Mouse (Mus musculus) thymus, adult 2 months (tissue): ENCODE data around the gene Imp3. TPM values are rescaled to one million over a fixed set of nuclear protein-coding genes. Genes with fewer than 3 reads are reported as not detected.

Experiments
- DNase-seq: peaks from one replicate; pipeline ENCODE4 v3.0.0; 2021
- H3K27ac ChIP-seq: fragments of 200-500 bp; 2 replicates; pipeline ENCODE4 v1.5.1; 2012; ENCODE audit warnings: low read length, control low read depth; ENCODE audit not compliant: control insufficient read depth, insufficient read depth
- H3K27me3 ChIP-seq: fragments of 200-500 bp; 2 replicates; pipeline ENCODE4 v1.6.1; 2012; ENCODE audit warnings: mild to moderate bottlenecking, low read length, moderate library complexity, mixed read lengths; ENCODE audit not compliant: control insufficient read depth, insufficient read depth
- H3K36me3 ChIP-seq: fragments of 200-500 bp; 2 replicates; pipeline ENCODE4 v1.6.1; 2012; ENCODE audit warnings: mild to moderate bottlenecking, low read length, moderate library complexity; ENCODE audit not compliant: control insufficient read depth, insufficient read depth
- H3K4me1 ChIP-seq: fragments of 200-500 bp; replicated peaks from 2 replicates; pipeline ENCODE4 v1.6.1; 2012; ENCODE audit warnings: low read length; ENCODE audit not compliant: control insufficient read depth, insufficient read depth
- H3K4me3 ChIP-seq: fragments of 200-500 bp; 2 replicates; pipeline ENCODE4 v1.5.1; 2012; ENCODE audit warnings: mild to moderate bottlenecking, low read length, control low read depth, moderate library complexity; ENCODE audit not compliant: control insufficient read depth, insufficient read depth
- CTCF ChIP-seq: fragments of 200-500 bp; IDR thresholded peaks from 2 replicates; pipeline ENCODE4 v1.5.1; 2012; ENCODE audit warnings: mild to moderate bottlenecking, control low read depth, low read length, moderate library complexity, borderline replicate concordance; ENCODE audit not compliant: control insufficient read depth, poor library complexity, insufficient read depth; ENCODE audit errors: extremely low read depth
- POLR2A ChIP-seq: fragments of 200-500 bp; IDR thresholded peaks from 2 replicates; pipeline ENCODE4 v1.6.1; 2012; ENCODE audit warnings: mild to moderate bottlenecking, low read length, control low read depth, moderate library complexity; ENCODE audit not compliant: control insufficient read depth, poor library complexity, insufficient read depth; ENCODE audit errors: extremely low read depth
- WGBS: fragments of 180-500 bp; shearing (Covaris S2); methylation state at CpG from one replicate; pipeline ENCODE4 v1.1.7; 2018; 5-methylcytosine and 5-hydroxymethylcytosine counted together
- polyA plus RNA-seq: library from polyadenylated mRNA; depleted of rRNA; stranded (reverse); fragments of >200 nt; gene quantifications from 2 replicates; pipeline ENCODE4 v1.2.3, GENCODE M21; 2012

Imp3 gene
- polyA plus RNA-seq, 1 experiment, result 327 TPM

DNA sequence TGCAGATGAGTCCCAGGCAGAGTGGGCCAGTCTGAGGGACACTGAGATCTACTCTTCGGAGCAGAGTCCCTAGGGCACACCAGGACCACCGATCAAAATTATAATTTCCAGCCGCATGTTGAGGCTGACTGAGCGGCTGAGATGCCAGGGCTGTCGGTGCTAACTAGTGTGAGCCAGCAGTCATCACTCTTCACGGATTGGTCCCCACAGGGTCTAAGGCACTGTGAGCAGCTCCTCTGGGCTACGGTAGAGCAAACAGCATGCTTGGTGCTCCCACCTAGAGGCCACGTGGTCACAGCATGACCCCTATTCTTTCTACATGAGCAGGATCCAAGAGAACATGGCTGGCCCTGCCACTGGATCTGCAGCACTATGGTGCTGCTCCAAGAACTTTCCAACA is 44.0 kb upstream of the Imp3 start:
- Histone ChIP-seq H3K36me3 (no peaks in the 10 kb centered on the region), H3K4me1 (peaks cover 2% of the 10 kb centered on the region; the same call in 1 of the 2 replicates), H3K4me3 (no peak overlapping the region), H3K27ac (no peak overlapping the region), H3K27me3 (no peaks in the 10 kb centered on the region)
- no peak for DNase-seq
- no peak for TF ChIP-seq CTCF
- no peak for TF ChIP-seq POLR2A
- 90% methylated on average over 8 of the region's 8 CpGs for WGBS

GRCm38 (mm10) chr9:56894006-56894405 is 43.3 kb upstream of the Imp3 start:
- 14% methylated on average over 3 of the region's 3 CpGs for WGBS
- Histone ChIP-seq H3K27me3 (no peaks in the 10 kb centered on the region), H3K36me3 (no peaks in the 10 kb centered on the region), H3K27ac (no peak overlapping the region), H3K4me3 (no peak overlapping the region), H3K4me1 (peaks cover 2% of the 10 kb centered on the region; the same call in 1 of the 2 replicates)
- no peak for DNase-seq
- no peak for TF ChIP-seq CTCF
- TF ChIP-seq POLR2A, result no peak

GRCm38 (mm10) chr9:56896779-56897178 is 40.5 kb upstream of the Imp3 start:
- TF ChIP-seq CTCF, result no peak
- TF ChIP-seq POLR2A, result no peak

GRCm38 (mm10) chr9:56899409-56899808 is 37.9 kb upstream of the Imp3 start:
- no peaks in the 10 kb centered on the region for H3K36me3 ChIP-seq
- H3K27me3 ChIP-seq, result no peaks in the 10 kb centered on the region
- H3K4me1 ChIP-seq, result peaks cover 10% of the 10 kb centered on the region
- 93% methylated on average over 11 of the region's 11 CpGs for WGBS
- no peak overlapping the region for H3K4me3 ChIP-seq
- H3K27ac ChIP-seq, result no peak overlapping the region
- DNase-seq, result no peak
- TF ChIP-seq POLR2A, result no peak
- no peak for TF ChIP-seq CTCF

More at GRCm38 (mm10) chr9:56896779-56897178, 40.5 kb upstream of the Imp3 start:
- Histone ChIP-seq H3K27ac (no peak overlapping the region), H3K4me1 (peaks cover 10% of the 10 kb centered on the region), H3K4me3 (no peak overlapping the region), H3K36me3 (no peaks in the 10 kb centered on the region), H3K27me3 (no peaks in the 10 kb centered on the region)
- WGBS, result 97% methylated on average over 12 of the region's 12 CpGs
- no peak for DNase-seq

DNA sequence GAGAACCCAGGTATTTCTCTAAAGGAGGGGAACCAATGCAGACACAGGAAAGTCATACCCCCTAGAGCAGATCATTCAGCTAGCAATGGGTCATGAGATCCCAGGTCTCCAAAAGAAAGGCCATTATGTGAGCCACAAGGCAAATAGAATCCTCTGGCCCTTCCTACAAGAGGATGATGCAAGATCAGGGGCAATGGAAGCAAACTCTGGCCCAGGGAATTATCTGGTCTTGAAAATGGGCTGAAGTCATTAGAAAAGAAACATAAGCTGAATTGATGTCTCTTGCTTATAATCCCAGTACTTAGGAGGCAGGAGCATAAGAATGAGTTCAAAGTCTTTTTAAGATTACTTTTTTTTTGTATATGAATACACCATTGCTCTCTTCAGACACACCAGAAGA is 37.2 kb upstream of the Imp3 start:
- no peak overlapping the region for H3K27ac ChIP-seq
- no peak for DNase-seq
- no peak for TF ChIP-seq POLR2A
- no peak for TF ChIP-seq CTCF
- no peaks in the 10 kb centered on the region for H3K36me3 ChIP-seq
- no peaks in the 10 kb centered on the region for H3K27me3 ChIP-seq
- H3K4me1 ChIP-seq, result peaks cover 10% of the 10 kb centered on the region
- no peak overlapping the region for H3K4me3 ChIP-seq

- DNase-seq, result no peak
- peaks cover 10% of the 10 kb centered on the region for H3K4me1 ChIP-seq
- H3K27ac ChIP-seq, result peak overlapping the region; percentile 54
- no peak overlapping the region for H3K4me3 ChIP-seq
- no peaks in the 10 kb centered on the region for H3K27me3 ChIP-seq
- no peaks in the 10 kb centered on the region for H3K36me3 ChIP-seq
- TF ChIP-seq CTCF (no peak), POLR2A (no peak)
- 6% methylated on average over 9 of the region's 9 CpGs for WGBS
Measured at GRCm38 (mm10) chr9:56900571-56900970, 36.7 kb upstream of the Imp3 start.

DNA sequence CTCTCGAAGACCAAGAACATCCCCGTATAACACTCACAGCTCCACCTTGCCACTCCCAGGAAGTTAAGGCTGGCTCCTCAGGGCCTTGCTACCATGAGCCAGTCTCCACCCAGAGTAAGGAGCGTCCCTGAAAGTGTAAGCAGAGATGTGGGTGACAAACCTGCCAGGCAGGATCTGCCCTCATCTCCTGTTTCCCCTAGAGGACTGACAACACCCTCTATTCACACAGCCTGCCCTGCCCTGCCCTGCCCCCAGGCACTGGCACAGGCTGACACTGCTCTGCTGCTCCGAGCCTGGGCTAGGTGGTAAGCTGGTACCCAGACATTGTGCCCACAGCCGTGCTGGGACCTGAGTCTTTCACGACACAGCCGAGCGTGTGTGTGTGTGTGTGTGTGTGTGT is 36.1 kb upstream of the Imp3 start:
- WGBS, result 33% methylated on average over 8 of the region's 8 CpGs
- Histone ChIP-seq H3K4me3 (no peak overlapping the region), H3K27ac (peak overlapping the region; percentile 54)

GRCm38 (mm10) chr9:56903662-56904061 is 33.6 kb upstream of the Imp3 start:
- H3K27ac ChIP-seq, result no peak overlapping the region
- WGBS, result 96% methylated on average over 3 of the region's 3 CpGs
- H3K4me1 ChIP-seq, result peaks cover 10% of the 10 kb centered on the region
- no peaks in the 10 kb centered on the region for H3K27me3 ChIP-seq
- DNase-seq, result no peak
- no peaks in the 10 kb centered on the region for H3K36me3 ChIP-seq
- TF ChIP-seq POLR2A (no peak), CTCF (no peak)
- no peak overlapping the region for H3K4me3 ChIP-seq

More for the DNA sequence above, 36.1 kb upstream of the Imp3 start:
- Histone ChIP-seq H3K4me1 (peaks cover 10% of the 10 kb centered on the region), H3K27me3 (no peaks in the 10 kb centered on the region), H3K36me3 (no peaks in the 10 kb centered on the region)
- no peak for TF ChIP-seq CTCF
- no peak for TF ChIP-seq POLR2A
- no peak for DNase-seq
